Mouse (Mus musculus) liver (tissue): ENCODE data around the gene Siah1b.

ENCODE experiments used
- DNase-seq: peaks from one replicate; pipeline ENCODE4 v3.0.0-alpha.2; 2020; ENCODE audit warnings: mixed read lengths

The Siah1b gene

DNA sequence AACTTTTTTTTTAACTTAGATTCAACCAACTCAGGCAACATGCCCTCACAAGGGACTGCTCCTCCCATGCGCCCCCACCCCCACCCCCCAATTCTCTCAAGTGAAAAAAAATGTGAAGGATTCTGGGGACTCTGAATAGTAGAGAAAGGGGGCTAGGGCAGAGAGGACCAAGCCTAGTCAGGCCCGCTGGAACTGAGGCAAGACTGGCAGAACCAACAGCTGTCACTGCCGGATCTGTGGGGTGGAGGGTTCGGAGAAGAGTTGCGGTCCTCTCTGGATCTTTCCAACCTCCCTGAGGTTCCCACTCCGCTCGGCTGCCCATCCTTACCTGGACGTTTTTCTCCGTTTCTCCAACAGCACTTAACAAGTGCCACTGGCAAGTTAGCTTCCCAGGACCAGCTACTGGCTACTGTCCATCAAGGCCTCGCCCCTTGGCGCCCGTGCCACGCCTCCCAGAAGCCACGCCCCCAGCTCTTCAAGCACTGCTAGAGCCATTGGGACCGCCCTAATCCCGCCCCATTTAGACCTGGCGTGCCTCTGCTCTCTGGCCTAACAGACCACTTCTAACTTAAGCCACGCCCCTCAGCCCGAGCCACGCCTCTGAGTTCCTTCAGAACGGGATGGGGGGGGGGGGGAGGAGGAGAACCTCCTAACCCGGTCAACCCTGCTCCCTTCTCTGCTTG is 48.5 kb downstream of the Siah1b start, which contains the start of gene Car5b:
Gene Car5b, minus strand, starts transcription at position 391 of the 683 bp plus-strand sequence.
- peak; percentile 92 for DNase-seq
